In the genomic region with DNA sequence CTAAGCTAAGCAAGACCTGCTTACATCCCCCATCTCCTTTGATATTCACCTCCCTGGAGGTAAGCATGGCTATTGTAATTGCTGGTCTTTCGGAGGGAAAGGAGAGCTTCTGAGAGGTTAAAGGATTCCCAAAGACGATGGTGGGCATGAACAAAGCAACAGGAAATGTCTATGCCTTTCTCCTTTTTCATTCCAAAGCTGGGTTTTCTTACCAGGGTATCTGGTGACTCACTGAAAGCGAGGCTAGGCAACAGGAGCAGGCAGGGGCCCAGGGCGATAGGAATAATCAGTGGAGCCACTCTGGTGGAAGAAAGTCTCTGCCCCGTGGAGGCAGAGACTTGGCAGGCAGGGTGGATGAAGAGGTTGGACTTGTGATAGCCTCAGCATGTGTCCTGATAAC, we compare ENCODE assay signal across 8 mouse cellular contexts. TPM values are rescaled to one million over a fixed set of nuclear protein-coding genes. Genes with fewer than 3 reads are reported as not detected.
DNase-seq lines count a peak whose midpoint lies in the region; ATAC-seq and TF ChIP-seq lines count a peak whose summit lies in the region.

Gene Rerg (minus strand): TSS at position 272 of the 400 bp plus-strand sequence.

- DNase-seq in heart, adult 2 months: no peak
- no peak for DNase-seq in heart, postnatal 36 days
- DNase-seq in limb, embryonic 14.5 days (ENCODE audit: low spot score): no peak
- no peak for DNase-seq in right cerebral cortex, postnatal 25 days
- no peak for DNase-seq in spleen, postnatal 36 days (ENCODE audit: low spot score in 2 of 2)
- no peak for DNase-seq in right cerebral cortex, adult 18-20 months

- peak within 1 kb of the TSS; percentile 66 for H3K4me2 ChIP-seq in embryonic facial prominence, embryonic 15.5 days (replicated peaks)
- peak within 1 kb of the TSS; percentile 85 for H3K4me2 ChIP-seq in limb, embryonic 14.5 days (replicated peaks; ENCODE audit: low read depth, low read length, severe bottlenecking)

- intact Hi-C loops in heart, adult 2 months (cut with DNase I): no loop called here
- intact Hi-C loops in heart, postnatal 36 days (cut with DNase I): no loop called here

- no peaks in the 10 kb centered on the region for H3K79me3 ChIP-seq in C2C12 (ENCODE audit: low read depth)

- TF ChIP-seq EP300 in heart, adult 2 months (IDR thresholded peaks at IDR 0.05; ENCODE audit: insufficient read depth, low read depth, low read length): no peak

- peak within 1 kb of the TSS; percentile 57 for H3K4me3 ChIP-seq in heart, adult 2 months
- no peak within 1 kb of the TSS for H3K4me3 ChIP-seq in C2C12 (ENCODE audit: insufficient read depth, poor library complexity, severe bottlenecking)
- peak within 1 kb of the TSS; percentile 49 for H3K4me3 ChIP-seq in embryonic facial prominence, embryonic 15.5 days (replicated peaks)
- peak within 1 kb of the TSS; percentile 51 for H3K4me3 ChIP-seq in limb, embryonic 14.5 days (replicated peaks; ENCODE audit: low read length)

- no peaks in the 10 kb centered on the region for H3K9me3 ChIP-seq in embryonic facial prominence, embryonic 15.5 days (replicated peaks)
- no peaks in the 10 kb centered on the region for H3K9me3 ChIP-seq in limb, embryonic 14.5 days (ENCODE audit: control insufficient read depth, low read length)

- no peaks in the 10 kb centered on the region for H3K79me2 ChIP-seq in heart, adult 2 months (replicated peaks; ENCODE audit: control insufficient read depth, insufficient read depth, low read length)
- H3K79me2 ChIP-seq in C2C12 (ENCODE audit: control insufficient read depth, insufficient read depth): no peaks in the 10 kb centered on the region

- H3K9ac ChIP-seq in heart, adult 2 months (ENCODE audit: low read depth, low read length): peak within 1 kb of the TSS; percentile 74
- peak within 1 kb of the TSS; percentile 27 for H3K9ac ChIP-seq in embryonic facial prominence, embryonic 15.5 days
- peak within 1 kb of the TSS; percentile 66 for H3K9ac ChIP-seq in limb, embryonic 14.5 days (ENCODE audit: low read depth, low read length, severe bottlenecking)

- no peak for ATAC-seq in embryonic facial prominence, embryonic 15.5 days (ENCODE audit: insufficient number of reproducible peaks, low FRiP score, low TSS enrichment, low read depth)
- ATAC-seq in limb, embryonic 14.5 days (ENCODE audit: low FRiP score, low read depth): no peak

- H3K27ac ChIP-seq in heart, adult 2 months: peak within 1 kb of the TSS; percentile 56
- no peak within 1 kb of the TSS for H3K27ac ChIP-seq in embryonic facial prominence, embryonic 15.5 days (replicated peaks)
- H3K27ac ChIP-seq in limb, embryonic 14.5 days (replicated peaks; ENCODE audit: low read depth, low read length): no peak within 1 kb of the TSS

- H3K36me3 ChIP-seq in heart, adult 2 months (ENCODE audit: control insufficient read depth, insufficient read depth, low read length): no peaks in the 10 kb centered on the region
- no peaks in the 10 kb centered on the region for H3K36me3 ChIP-seq in C2C12 (ENCODE audit: control insufficient read depth, insufficient read depth)
- H3K36me3 ChIP-seq in embryonic facial prominence, embryonic 15.5 days: no peaks in the 10 kb centered on the region
- no peaks in the 10 kb centered on the region for H3K36me3 ChIP-seq in limb, embryonic 14.5 days (ENCODE audit: control insufficient read depth, insufficient read depth, low read length)

- peak within 1 kb of the TSS; percentile 49 for H3ac ChIP-seq in C2C12 (ENCODE audit: control insufficient read depth, insufficient read length, low read depth)

- no peak for TF ChIP-seq CTCF in heart, adult 2 months (IDR thresholded peaks at IDR 0.05)
- no peak for TF ChIP-seq CTCF in C2C12 (IDR thresholded peaks at IDR 0.05; ENCODE audit: control insufficient read depth, insufficient read depth, insufficient read length)

- 0 out of 2 replicates have a peak, but pooled peaks cover 6% of the 10 kb centered on the region for H3K27me3 ChIP-seq in heart, adult 2 months (ENCODE audit: control insufficient read depth, insufficient read depth, low read length)
- no peaks in the 10 kb centered on the region for H3K27me3 ChIP-seq in C2C12 (ENCODE audit: control insufficient read depth, insufficient read depth, insufficient read length)
- H3K27me3 ChIP-seq in embryonic facial prominence, embryonic 15.5 days: no peaks in the 10 kb centered on the region
- H3K27me3 ChIP-seq in limb, embryonic 14.5 days (ENCODE audit: control insufficient read depth, insufficient read depth, low read length): 0 out of 2 replicates have a peak, but pooled peaks cover 3% of the 10 kb centered on the region

- TF ChIP-seq POLR2A in heart, adult 2 months (IDR thresholded peaks at IDR 0.05; ENCODE audit: insufficient read depth, low read depth, low read length): no peak
- no peak for TF ChIP-seq POLR2A in limb, embryonic 14.5 days (IDR thresholded peaks at IDR 0.05; ENCODE audit: borderline replicate concordance, extremely low read depth, insufficient read depth, insufficient read length)

- H3K4me1 ChIP-seq in heart, adult 2 months (ENCODE audit: control insufficient read depth, insufficient read depth, low read length): no peaks in the 10 kb centered on the region
- H3K4me1 ChIP-seq in embryonic facial prominence, embryonic 15.5 days: peaks cover 27% of the 10 kb centered on the region; the same call in 1 of the 2 replicates
- no peaks in the 10 kb centered on the region; the same call in 1 of the 2 replicates for H3K4me1 ChIP-seq in limb, embryonic 14.5 days (ENCODE audit: control insufficient read depth, insufficient read depth, low read length)

- 53% methylated on average over 5 of the region's 5 CpGs for WGBS in heart, adult 2 months
- 20% methylated on average over 5 of the region's 5 CpGs for WGBS in embryonic facial prominence, embryonic 15.5 days
- 24% methylated on average over 5 of the region's 5 CpGs for WGBS in limb, embryonic 14.5 days

TF ChIP-seq in C2C12, 6 proteins besides CTCF, POLR2A, EP300 and RAD21:
- TF ChIP-seq MYOG (IDR thresholded peaks at IDR 0.05; ENCODE audit: control insufficient read depth, extremely low read depth, insufficient read length): no peak
- TF ChIP-seq FOSL1 (IDR thresholded peaks at IDR 0.05; ENCODE audit: insufficient read depth, low read length, poor library complexity, severe bottlenecking): no peak

RNA-seq across cellular contexts. Expression of gene Rerg, which starts in this region (rescaled TPM):
- total RNA-seq in heart, adult 2 months (2021): 1 to 10 TPM; 3.2 to 4.5 TPM
- polyA plus RNA-seq in heart, adult 2 months (2012; rRNA removed): 1.5 and 2.5 TPM in 2 replicates
- 1 to 10 TPM; 3.6 to 4.1 TPM for total RNA-seq in heart, postnatal 36 days (2021)
- 0.21 TPM for polyA plus RNA-seq in C2C12 (2012; fragmentation: generic; extraction: Trizol)
- polyA plus RNA-seq in embryonic facial prominence, embryonic 15.5 days (2015; fragmentation: Nextera tagmentation; extraction: Ambion mirVana): 28.1 and 31.9 TPM in 2 replicates
- polyA plus RNA-seq in limb, embryonic 14.5 days (2012; rRNA removed): 22.1 and 22.7 TPM in 2 replicates
- 33.6 and 36.5 TPM in 2 replicates for polyA plus RNA-seq in limb, embryonic 14.5 days (2014; fragmentation: Nextera tagmentation; extraction: Ambion mirVana)
